Mouse (Mus musculus): ENCODE data around the gene Ablim1.

DNA sequence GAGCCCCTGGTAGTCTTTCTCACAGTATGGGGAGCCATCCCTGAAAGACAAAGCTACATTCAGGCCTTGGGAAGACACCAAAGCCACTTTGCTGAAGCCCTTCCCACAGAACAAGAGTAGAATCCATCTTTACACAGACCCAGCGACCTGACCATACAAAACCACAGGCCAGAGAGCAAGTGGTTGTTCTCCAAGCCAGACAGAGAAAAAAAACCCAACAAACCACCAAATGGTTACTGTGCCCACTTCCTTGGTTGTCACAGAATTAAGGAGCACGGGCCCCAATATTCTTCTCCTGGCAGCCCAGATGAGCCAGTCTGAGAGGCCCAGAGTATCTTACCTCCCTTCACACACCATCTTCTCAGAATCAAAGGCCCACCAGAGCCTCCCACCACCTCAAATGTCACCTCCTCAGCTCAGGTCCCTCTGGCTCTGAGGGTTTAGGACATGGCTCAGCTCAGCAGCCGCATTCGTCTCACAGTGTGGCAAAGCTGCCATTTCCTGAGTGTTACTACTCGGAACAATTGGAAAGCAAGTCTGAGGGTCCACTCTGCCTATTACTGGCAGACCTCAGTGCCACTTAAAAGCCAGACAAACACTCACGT is 181.7 kb downstream of the Ablim1 start:
- TF ChIP-seq EP300 (IDR thresholded peaks at IDR 0.05; ENCODE audit: low read depth) (no peak), CTCF (IDR thresholded peaks at IDR 0.05; ENCODE audit: low read depth) (no peak)
